Mouse (Mus musculus) MEL (cell line): ENCODE data around the gene Nkd1. TPM values are rescaled to one million over a fixed set of nuclear protein-coding genes. Genes with fewer than 3 reads are reported as not detected.

Experiments
- DNase-seq: peaks from one replicate; pipeline ENCODE4 v3.0.0; 2011; ENCODE audit warnings: low read depth, low spot score
- H3K27ac ChIP-seq: 2 replicates; pipeline ENCODE4 v1.5.1; 2012; ENCODE audit warnings: low read depth, mild to moderate bottlenecking, control low read depth, low read length, moderate library complexity; ENCODE audit not compliant: control insufficient read depth
- H3K27me3 ChIP-seq, 2 experiments: fragments of 150-350 bp in 1 of 2; sonication (generic) in 1 of 2; 2 replicates each; pipeline ENCODE4 v1.6.1; 2012; ENCODE audit warnings: low read length in 2 of 2, mild to moderate bottlenecking in 2 of 2, improper control_type of control experiment in 1 of 2, moderate library complexity in 1 of 2; ENCODE audit not compliant: insufficient read depth in 2 of 2, control insufficient read depth in 1 of 2
- H3K36me3 ChIP-seq, 2 experiments: 2 replicates each; pipeline ENCODE4 v1.6.1; 2012 to 2014; ENCODE audit warnings: low read length in 2 of 2, improper control_type of control experiment in 1 of 2, inconsistent platforms in 1 of 2, mild to moderate bottlenecking in 1 of 2; ENCODE audit not compliant: insufficient read depth in 2 of 2, control insufficient read depth in 1 of 2
- H3K4me1 ChIP-seq, 2 experiments: fragments of 150-350 bp in 1 of 2; sonication (generic) in 1 of 2; 2 replicates each; pipeline ENCODE4 v1.6.1; 2012; ENCODE audit warnings: low read length in 2 of 2, improper control_type of control experiment in 1 of 2, mild to moderate bottlenecking in 1 of 2; ENCODE audit not compliant: insufficient read depth in 2 of 2, control insufficient read depth in 1 of 2
- H3K4me3 ChIP-seq, 2 experiments: fragments of 150-350 bp in 1 of 2; sonication (generic) in 1 of 2; 2 replicates each; pipeline ENCODE4 v1.5.1; 2012; ENCODE audit warnings: low read depth in 2 of 2, low read length in 2 of 2, mild to moderate bottlenecking in 2 of 2, moderate library complexity in 2 of 2, control low read depth in 1 of 2, improper control_type of control experiment in 1 of 2; ENCODE audit not compliant: control insufficient read depth in 1 of 2, insufficient read depth in 1 of 2
- H3K79me2 ChIP-seq: 2 replicates; pipeline ENCODE4 v1.6.1; 2012; ENCODE audit warnings: mild to moderate bottlenecking, low read length, moderate library complexity; ENCODE audit not compliant: control insufficient read depth, poor library complexity, insufficient read depth
- H3K9ac ChIP-seq: 2 replicates; pipeline ENCODE4 v1.6.1; 2012; ENCODE audit warnings: low read depth, mild to moderate bottlenecking, control low read depth, low read length, moderate library complexity; ENCODE audit not compliant: control insufficient read depth, poor library complexity, severe bottlenecking
- H3K9me3 ChIP-seq: fragments of 150-350 bp; sonication (generic); replicated peaks from 2 replicates; pipeline ENCODE4 v1.6.1; 2012; ENCODE audit warnings: mild to moderate bottlenecking, low read length, improper control_type of control experiment, moderate library complexity; ENCODE audit not compliant: insufficient read depth
- BHLHE40 ChIP-seq: IDR thresholded peaks from 2 replicates; pipeline ENCODE4 v1.6.1; 2012; ENCODE audit warnings: low read depth, mild to moderate bottlenecking, inconsistent platforms, low read length, improper control_type of control experiment, borderline replicate concordance
- CHD1 ChIP-seq: IDR thresholded peaks from 2 replicates; pipeline ENCODE4 v1.6.1; 2012; ENCODE audit warnings: low read depth, mild to moderate bottlenecking, inconsistent platforms, low read length, improper control_type of control experiment
- CTCF ChIP-seq, 3 experiments: IDR thresholded peaks in 2 of 3; conservative IDR thresholded peaks in 1 of 3; 2 replicates each; pipeline ENCODE4 v1.5.1; 2011 to 2012; ENCODE audit warnings: low read length in 3 of 3, low read depth in 2 of 3, mild to moderate bottlenecking in 2 of 3, improper control_type of control experiment in 1 of 3, inconsistent platforms in 1 of 3, mixed read lengths in 1 of 3, moderate library complexity in 1 of 3; ENCODE audit not compliant: control insufficient read depth in 1 of 3, insufficient read depth in 1 of 3, poor library complexity in 1 of 3, severe bottlenecking in 1 of 3
- EP300 ChIP-seq, 2 experiments: IDR thresholded peaks; 2 replicates each; pipeline ENCODE4 v1.6.1; 2011; ENCODE audit warnings: improper control_type of control experiment in 2 of 2, low read length in 2 of 2, low read depth in 1 of 2, mild to moderate bottlenecking in 1 of 2
- ETS1 ChIP-seq: IDR thresholded peaks from 2 replicates; pipeline ENCODE4 v1.6.1; 2012; ENCODE audit warnings: low read depth, mild to moderate bottlenecking, inconsistent platforms, low read length, improper control_type of control experiment, moderate library complexity
- GATA1 ChIP-seq: IDR thresholded peaks from 2 replicates; pipeline ENCODE4 v1.6.1; 2011; ENCODE audit warnings: low read depth, low read length, improper control_type of control experiment
- JUND ChIP-seq: IDR thresholded peaks from 2 replicates; pipeline ENCODE4 v1.6.1; 2011; ENCODE audit warnings: low read depth, mild to moderate bottlenecking, improper control_type of control experiment, low read length
- KAT2A ChIP-seq: conservative IDR thresholded peaks from 2 replicates; pipeline ENCODE4 v1.6.1; 2012; ENCODE audit warnings: low read depth, low read length, improper control_type of control experiment, inconsistent platforms
- MAFK ChIP-seq: IDR thresholded peaks from 2 replicates; pipeline ENCODE4 v1.6.1; 2011; ENCODE audit warnings: low read depth, mild to moderate bottlenecking, low read length, improper control_type of control experiment, borderline replicate concordance
- NELFE ChIP-seq: IDR thresholded peaks from 2 replicates; pipeline ENCODE4 v1.6.1; 2011; ENCODE audit warnings: low read depth, low read length, improper control_type of control experiment
- NRF1 ChIP-seq: IDR thresholded peaks from 2 replicates; pipeline ENCODE4 v1.6.1; 2014; ENCODE audit warnings: low read depth, mild to moderate bottlenecking, inconsistent platforms, low read length, improper control_type of control experiment, moderate library complexity; ENCODE audit not compliant: poor library complexity, insufficient read depth, severe bottlenecking
- POLR2AphosphoS5 ChIP-seq: IDR thresholded peaks from 2 replicates; pipeline ENCODE4 v1.6.1; 2012; ENCODE audit warnings: low read depth, borderline replicate concordance, mild to moderate bottlenecking, inconsistent platforms, low read length, moderate library complexity, mixed read lengths
- RCOR1 ChIP-seq: IDR thresholded peaks from 2 replicates; pipeline ENCODE4 v1.6.1; 2012; ENCODE audit warnings: low read depth, mild to moderate bottlenecking, inconsistent platforms, low read length, improper control_type of control experiment
- SIN3A ChIP-seq: IDR thresholded peaks from 2 replicates; pipeline ENCODE4 v1.6.1; 2012; ENCODE audit warnings: low read length, improper control_type of control experiment, inconsistent platforms
- UBTF ChIP-seq: IDR thresholded peaks from 2 replicates; pipeline ENCODE4 v1.6.1; 2012; ENCODE audit warnings: low read depth, mild to moderate bottlenecking, inconsistent platforms, low read length, improper control_type of control experiment, moderate library complexity, borderline replicate concordance; ENCODE audit not compliant: insufficient read depth
- USF2 ChIP-seq, 2 experiments: IDR thresholded peaks; 2 replicates each; pipeline ENCODE4 v1.6.1; 2011 to 2012; ENCODE audit warnings: improper control_type of control experiment in 2 of 2, low read length in 2 of 2, borderline replicate concordance in 1 of 2, inconsistent platforms in 1 of 2, low read depth in 1 of 2, mild to moderate bottlenecking in 1 of 2; ENCODE audit not compliant: insufficient read depth in 1 of 2
- ZNF384 ChIP-seq: IDR thresholded peaks from 2 replicates; pipeline ENCODE4 v1.6.1; 2012; ENCODE audit warnings: low read depth, mild to moderate bottlenecking, inconsistent platforms, low read length, improper control_type of control experiment
- polyA plus RNA-seq, 2 experiments: library from polyadenylated mRNA; stranded (reverse) in 1 of 2; unstranded in 1 of 2; fragments of >175 nt in 1 of 2; fragments of >200 nt in 1 of 2; gene quantifications; 2 replicates each; pipeline versions ENCODE4 v1.2.1 to v1.2.4; 2012; ENCODE audit warnings: low replicate concordance in 2 of 2, low read depth in 1 of 2; ENCODE audit not compliant: insufficient read length in 2 of 2, insufficient read depth in 1 of 2, missing spikeins in 1 of 2
- total RNA-seq: library from RNA; depleted of rRNA; stranded (reverse); fragments of 300-350 nt; gene quantifications from 2 replicates; pipeline ENCODE4 v1.2.3, GENCODE M21; 2012

Nkd1 gene
- total and polyA plus RNA-seq, 3 experiments, result not detected

GRCm38 (mm10) chr8:88564256-88564903 is 43.2 kb downstream of the Nkd1 start:
- Histone ChIP-seq H3K27me3 (no peaks in the 10 kb centered on the region), H3K27ac (no peak overlapping the region), H3K79me2 (no peaks in the 10 kb centered on the region), H3K4me1 (no peaks in the 10 kb centered on the region), H3K9me3 (no peaks in the 10 kb centered on the region), H3K9ac (no peak overlapping the region)
- DNase-seq, result no peak
- TF ChIP-seq NELFE (no peak), ZNF384 (no peak), NRF1 (no peak)
- TF ChIP-seq, all 39 proteins: peak for 0
- no peaks in the 10 kb centered on the region for H3K36me3 ChIP-seq
- H3K4me3 ChIP-seq, result no peak overlapping the region

- Histone ChIP-seq H3K4me1 (no peaks in the 10 kb centered on the region), H3K27ac (no peak overlapping the region), H3K9me3 (no peaks in the 10 kb centered on the region), H3K9ac (no peak overlapping the region), H3K4me3 (no peak overlapping the region), H3K27me3 (no peaks in the 10 kb centered on the region), H3K79me2 (no peaks in the 10 kb centered on the region), H3K36me3 (no peaks in the 10 kb centered on the region)
- TF ChIP-seq CTCF (IDR thresholded peaks at IDR 0.05 in 2 of 3, conservative IDR thresholded peaks at IDR 0.05 in 1 of 3; ENCODE audit: control insufficient read depth in 1 of 3, insufficient read depth in 1 of 3, low read depth in 2 of 3, low read length in 3 of 3, poor library complexity in 1 of 3, severe bottlenecking in 1 of 3) (no peak), MAFK (no peak), EP300 (IDR thresholded peaks at IDR 0.05; ENCODE audit: low read depth in 1 of 2, low read length in 2 of 2) (no peak), ETS1 (no peak), UBTF (no peak), USF2 (IDR thresholded peaks at IDR 0.05; ENCODE audit: borderline replicate concordance in 1 of 2, insufficient read depth in 1 of 2, low read depth in 1 of 2, low read length in 2 of 2) (no peak), RCOR1 (no peak), BHLHE40 (no peak), SIN3A (no peak), CHD1 (no peak), KAT2A (no peak), JUND (no peak), POLR2AphosphoS5 (no peak), GATA1 (no peak)
- DNase-seq, result no peak
Measured at GRCm38 (mm10) chr8:88566119-88566518, 45.0 kb downstream of the Nkd1 start.
